Mouse (Mus musculus) left cerebral cortex, postnatal 4 days (tissue): ENCODE measurements around the gene Cda. TPM values are rescaled to one million over a fixed set of nuclear protein-coding genes. Genes with fewer than 3 reads are reported as not detected.
A peak's percentile ranks its signal among the peaks of the same experiment; 100 is the strongest.

Experiments used
- DNase-seq: peaks from one replicate; pipeline ENCODE4 v3.0.0-alpha.2; 2022
- intact Hi-C: fragments of 180-260 bp; cut with DNase I; formaldehyde crosslinking; loops from one replicate; pipeline ENCODE4 v1.15.1; 2025
- total RNA-seq, 2 experiments: library from RNA; stranded (reverse); gene quantifications; 2 replicates each; pipeline ENCODE4 v1.2.3; 2021

The Cda gene
- total RNA-seq = under 1 TPM; 0.76 to 0.87 TPM

DNA sequence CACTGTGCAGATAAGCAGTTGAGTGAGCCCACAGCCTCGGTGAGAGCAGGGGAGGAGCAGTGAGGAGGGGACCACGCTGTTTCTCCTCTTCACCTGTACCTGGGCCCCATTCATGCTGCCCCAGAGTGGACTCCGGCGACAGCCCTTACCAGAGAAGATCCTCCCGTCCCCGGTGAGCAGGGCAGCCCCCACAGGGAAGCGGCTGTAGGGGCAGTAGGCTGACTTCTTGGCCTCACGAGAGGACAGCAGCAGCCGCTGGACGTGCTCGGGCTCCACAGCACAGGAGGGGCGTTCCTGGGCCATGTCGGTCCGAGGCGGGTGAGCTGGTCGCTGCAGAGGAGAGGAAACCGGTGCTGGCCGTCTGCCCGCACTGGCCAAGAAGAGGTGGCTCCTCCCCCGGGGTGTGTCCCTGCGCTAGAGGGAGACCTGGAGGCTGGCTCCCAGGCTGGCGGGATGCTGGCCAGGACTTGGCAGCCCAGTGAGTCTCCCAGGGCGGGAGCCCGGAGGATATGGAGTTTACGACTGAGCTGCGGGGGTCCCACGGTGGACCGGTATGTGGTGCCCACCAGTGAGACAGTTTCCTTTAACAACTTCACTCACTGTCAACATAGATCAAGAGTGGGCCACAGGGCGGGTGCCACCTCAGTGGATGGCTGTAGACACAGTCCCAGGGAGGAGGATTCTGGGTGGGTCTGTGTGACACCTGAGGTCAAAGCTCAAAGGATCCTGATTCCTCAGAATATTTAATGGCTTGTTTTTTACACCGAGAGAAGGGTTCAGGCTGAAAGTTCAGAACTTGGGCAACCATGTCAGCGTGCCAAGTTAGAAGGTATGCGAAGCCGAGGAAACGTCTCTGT, at the start of gene Cda:
Gene Cda, minus strand, starts transcription at position 352 of the 857 bp plus-strand sequence.
- peak; percentile 68 for DNase-seq
- intact Hi-C loops = no loop called here

DNA sequence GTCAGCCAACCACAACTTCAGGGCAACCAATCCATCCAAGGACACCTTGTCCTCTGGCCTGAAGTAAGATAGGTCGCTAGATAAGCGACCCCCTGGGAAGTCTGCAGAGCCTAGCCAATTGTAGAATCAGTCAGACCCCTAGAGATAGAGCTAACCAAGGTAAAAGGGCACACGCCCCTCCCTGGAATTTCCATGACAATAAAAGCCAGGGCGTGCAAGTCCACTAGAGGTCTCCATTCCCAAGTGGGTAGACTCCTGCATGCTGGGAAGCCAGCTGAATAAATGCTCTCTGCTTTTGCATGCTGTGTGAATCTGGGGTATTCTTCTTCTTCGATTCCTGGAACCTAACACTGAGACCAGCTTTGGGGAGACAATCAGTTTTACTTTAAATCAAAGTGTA, 48.6 kb upstream of the Cda start:
- intact Hi-C loops = no loop called here
- DNase-seq = no peak

DNA sequence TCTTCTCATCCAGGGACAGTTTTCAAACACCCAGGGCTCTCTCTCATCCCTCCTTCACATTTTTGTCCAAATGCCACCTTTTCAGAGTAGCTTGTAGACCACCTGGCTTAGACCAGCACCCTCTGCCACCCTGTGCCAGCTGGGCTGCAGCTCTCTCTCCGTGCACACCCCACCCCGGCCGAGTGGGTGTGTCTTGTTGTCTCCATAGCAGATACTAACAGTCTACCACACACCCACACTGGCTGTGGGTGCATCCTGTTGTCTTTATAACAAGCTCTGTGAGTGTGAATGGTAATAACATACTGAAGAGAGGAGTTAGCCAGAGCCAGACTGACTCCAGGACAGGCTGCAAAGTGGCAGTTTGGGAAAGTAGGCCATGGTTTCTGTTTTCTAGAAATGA, 48.2 kb upstream of the Cda start:
- intact Hi-C loops = no loop called here
- DNase-seq = no peak

DNA sequence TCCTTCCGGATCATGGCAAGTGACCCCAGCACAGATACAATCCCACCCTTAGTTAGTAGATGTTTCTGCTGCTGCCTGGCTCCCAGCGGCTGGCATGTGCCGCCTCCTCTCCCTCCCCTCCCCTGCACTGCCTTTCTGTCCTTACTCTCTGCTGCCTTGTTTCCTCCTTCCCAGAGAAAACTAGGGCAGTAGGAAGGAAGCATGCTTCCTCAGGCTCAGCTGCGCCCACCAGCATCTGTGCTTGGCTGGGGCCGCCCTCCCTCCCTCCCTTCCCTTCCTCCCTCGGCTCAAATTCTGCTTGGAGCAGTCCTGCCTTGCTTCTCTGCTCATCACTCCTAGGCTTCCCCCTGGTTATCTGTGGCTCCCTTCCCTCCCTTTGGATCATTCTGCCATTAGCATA, 46.9 kb upstream of the Cda start:
- intact Hi-C loops = no loop called here
- peak; percentile 19 for DNase-seq

DNA sequence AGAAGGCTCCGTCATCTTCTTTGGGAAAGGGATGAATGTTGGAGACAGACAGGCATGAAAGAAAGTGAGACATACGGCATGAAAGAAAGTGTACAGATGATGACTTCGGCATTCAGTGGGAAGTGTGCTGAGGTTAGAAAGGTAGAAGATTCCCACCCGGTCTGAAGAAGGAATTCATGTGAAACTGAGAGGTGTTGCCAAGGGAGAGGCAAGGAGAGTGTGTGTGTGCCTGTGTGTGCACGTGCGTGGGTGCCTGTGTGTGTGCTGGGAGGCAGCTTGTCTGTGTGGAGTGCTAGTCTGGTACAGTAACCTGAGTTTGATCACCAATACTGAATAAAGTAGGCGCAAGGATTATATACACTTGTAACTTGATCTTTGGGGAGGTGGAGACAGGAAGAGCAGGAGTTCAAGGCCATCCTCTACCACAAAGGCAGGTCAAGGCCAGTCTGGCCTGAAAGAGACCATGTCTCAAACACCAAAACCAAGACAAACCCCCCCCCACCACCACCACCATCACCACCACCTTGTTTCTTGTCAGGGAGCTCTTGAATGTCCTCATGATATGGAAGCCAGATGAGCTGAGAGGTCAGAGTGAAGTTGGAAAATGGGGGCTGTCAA, 43.8 kb upstream of the Cda start:
- intact Hi-C loops = no loop called here
- no peak for DNase-seq

DNA sequence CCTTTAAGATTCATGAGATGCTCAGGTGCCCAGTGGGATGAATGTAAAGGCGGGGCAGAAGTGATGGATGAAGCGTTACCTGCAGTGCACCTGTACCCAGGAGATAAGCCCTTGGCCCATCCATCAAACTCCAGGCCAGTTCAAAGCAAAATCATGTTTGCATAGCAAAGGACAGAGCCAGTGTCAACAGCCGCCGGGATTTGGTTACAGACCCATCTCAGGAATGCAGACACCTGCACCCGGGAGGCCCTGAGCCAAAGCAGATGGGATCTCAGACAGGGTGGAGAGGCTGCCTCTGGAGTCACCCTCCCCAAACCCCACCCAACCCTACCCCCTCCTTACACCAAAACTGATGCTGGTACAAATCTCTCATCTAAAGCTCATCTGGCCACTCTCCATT, 43.2 kb upstream of the Cda start:
- DNase-seq = no peak
- intact Hi-C loops = no loop called here

DNA sequence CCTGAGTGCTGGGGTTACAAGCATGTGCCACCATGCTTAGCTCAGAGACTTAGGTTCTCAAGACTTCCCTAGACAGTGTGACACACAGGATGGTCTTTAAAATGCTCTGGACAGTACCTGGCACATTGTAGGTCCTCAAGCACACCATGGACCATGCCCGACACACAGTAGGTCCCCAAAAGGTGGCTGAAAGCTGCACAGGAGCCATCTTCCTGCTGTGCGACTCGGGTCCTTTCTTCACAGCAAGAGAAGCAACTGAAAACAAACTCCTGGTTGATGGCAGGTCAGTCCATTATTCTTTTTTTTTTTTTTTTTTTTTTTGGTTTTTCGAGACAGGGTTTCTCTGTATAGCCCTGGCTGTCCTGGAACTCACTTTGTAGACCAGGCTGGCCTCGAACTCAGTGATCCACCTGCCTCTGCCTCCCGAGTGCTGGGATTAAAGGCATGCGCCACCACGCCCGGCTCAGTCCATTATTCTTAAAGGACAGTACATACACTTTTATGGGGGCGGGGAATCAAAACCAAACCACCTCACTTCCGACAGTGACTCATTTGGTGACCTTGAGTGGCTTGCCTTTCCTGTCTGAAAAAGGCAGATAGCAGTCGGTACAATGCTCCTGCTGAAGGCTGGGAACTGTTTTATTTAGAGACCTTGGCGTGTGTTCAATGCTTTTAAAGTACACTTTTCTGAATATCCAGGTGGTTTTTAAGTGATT, 39.8 kb upstream of the Cda start:
- intact Hi-C loops = no loop called here

DNA sequence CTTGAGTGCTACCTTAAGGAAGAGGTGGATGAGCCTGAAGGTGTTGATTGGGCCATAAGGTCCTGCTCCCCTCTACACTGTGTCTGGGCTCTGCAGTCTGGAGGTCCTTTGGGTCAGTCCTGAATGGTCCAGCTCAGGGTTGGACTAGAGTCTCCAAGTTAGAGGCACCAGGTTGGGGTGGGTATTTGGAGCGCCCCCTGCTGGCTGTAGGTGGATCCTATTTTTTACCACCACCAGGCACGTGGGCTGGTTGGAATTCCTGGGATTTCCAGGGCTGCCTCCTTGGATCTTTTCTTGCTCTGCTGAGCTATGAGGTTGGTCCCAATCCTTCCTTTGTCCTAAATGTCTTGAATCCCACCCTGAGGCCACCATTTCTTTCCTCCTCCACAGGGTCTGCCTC, 37.0 kb upstream of the Cda start:
- peak; percentile 18 for DNase-seq

More for the DNA sequence above, 39.8 kb upstream of the Cda start:
- no peak for DNase-seq

DNA sequence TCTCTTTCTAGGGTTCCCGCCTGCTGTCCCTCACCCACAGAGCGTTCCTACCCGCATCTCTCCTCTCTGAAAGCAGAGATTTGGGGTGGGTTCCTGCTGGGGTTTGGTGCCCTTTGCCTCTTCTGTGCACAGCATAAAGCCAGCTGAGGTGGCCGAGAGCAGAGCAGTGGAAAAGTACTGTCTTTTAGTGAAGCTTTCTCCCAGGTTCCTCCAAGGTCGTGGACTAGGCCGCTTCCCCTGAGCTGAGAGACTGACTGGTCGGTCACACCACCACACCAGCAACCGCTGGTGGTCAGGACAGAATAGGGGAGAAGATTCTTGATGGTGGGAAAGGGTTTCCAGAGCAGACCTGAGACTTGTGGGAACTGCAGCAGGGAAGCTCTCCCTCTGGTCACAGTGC, 28.9 kb upstream of the Cda start:
- DNase-seq = no peak
- intact Hi-C loops = no loop called here

More for the DNA sequence above, 37.0 kb upstream of the Cda start:
- intact Hi-C loops = no loop called here

DNA sequence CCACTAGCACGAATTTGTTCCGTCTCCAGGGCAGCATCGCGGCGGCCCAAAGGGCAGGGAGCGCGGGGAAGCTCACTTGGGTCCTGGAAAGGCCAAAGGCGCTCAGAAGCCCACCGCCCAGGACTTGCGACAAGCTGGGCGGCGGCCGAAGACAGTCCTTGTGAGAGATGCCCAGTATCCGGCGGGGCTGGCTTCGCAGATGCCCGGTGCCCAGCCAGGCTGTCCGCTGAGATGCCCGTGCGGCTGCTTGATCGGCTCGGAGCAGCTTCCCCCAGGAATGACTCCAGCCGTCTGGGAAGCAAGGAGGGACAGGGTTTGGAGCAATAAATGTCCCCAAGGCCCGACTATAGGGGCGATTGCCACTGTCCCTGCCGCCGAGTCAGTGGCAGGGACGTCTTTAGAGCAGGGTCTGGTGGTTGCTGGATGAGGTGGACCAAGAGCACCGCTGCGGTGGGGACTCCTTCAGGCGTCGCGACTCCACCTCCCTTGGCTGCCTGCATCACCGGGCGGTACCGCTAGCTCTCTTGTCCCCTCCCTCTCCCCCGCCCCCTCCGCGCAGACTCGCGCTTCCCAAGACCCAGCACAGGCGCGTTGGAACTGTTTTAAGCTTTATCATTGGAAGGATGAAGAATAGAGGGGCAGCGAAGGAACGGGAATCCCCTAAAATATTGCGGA, 28.3 kb upstream of the Cda start, which contains the start of gene Fam43b:
Gene Fam43b, minus strand, starts transcription at position 558 of the 675 bp plus-strand sequence.
- intact Hi-C loops = no loop called here
- DNase-seq = peak; percentile 59

DNA sequence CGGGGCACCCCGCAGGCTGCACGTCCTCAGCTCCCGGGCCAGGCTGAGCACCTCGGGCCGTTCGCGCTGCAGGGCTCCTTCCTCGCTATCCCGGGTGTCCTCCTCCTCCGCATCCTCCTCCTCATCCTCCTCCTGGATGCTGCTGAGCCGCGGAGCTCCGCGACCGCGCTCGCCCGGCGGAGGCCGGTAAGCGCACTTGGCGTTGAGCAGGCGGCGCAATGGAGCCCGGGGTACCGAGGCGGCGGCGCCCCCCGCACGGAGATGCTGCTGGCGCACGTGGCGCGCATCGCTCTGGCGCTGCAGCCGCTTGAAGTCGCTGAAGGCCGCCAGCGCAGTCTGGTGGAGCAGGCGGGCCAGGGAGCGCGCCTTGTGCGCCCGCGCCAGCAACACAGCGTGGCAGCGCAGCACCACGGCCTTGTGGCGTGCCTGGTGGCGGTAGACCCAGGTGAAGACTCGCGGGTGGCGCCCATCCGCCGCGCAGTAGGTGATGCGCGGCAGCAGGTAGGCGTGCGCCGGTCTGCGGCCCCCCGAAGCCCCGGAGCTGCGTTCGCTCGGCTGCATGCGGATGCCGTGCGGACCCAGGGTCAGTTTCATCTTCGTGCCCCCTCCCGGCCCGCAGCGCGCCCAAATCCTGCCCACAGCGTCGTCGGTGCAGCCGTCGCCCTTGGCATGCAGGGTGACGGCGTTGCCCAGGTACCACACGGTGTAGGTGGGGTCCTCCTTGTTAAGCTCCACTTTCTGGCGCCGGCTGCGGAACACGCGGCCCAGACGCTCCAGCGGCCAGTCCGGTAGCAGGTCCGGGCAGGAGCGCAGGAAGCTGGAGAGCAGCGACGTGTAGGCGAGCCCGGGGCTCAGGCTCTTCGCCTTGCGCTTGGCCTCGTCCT, 27.5 kb upstream of the Cda start:
- intact Hi-C loops = no loop called here

DNA sequence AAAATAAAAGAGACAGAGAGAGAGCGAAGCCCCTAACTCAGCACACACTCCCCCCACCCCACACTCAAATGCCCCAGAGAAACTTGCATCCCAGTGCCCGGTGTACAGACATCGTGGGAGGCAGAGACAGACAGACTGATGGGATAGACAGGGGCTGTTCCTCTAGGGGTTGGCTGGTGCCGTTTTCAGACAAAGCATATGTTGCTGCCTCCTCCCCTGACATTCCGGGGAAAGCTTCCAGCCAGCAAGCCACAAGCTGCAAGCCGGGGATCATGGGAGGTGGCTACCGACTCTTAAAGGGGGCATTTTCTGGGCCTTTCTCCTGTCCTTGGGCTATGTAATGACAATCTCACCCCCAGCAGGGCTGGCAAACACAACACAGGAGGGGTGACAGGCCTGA, 25.9 kb upstream of the Cda start:
- no peak for DNase-seq
- intact Hi-C loops = no loop called here

More for the DNA sequence above, 27.5 kb upstream of the Cda start:
- no peak for DNase-seq

DNA sequence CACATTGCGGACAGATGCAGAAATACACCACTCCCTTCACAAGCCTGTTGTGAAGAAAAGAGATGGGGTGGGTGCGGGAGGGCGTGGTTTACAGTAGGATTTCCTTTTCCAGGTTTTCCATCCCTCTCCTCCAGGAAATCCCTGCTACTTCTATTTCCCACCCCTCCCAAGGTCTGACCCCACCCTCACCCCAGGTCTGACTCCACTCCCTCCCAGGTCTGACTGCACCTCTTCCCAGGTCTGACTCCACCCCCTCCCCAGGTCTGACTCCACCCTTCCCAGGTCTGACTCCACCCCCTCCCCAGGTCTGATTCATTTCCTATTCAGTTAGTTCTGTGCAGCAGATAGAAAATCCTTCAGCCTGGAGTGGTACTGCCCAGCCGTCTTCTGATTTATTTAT, 16.0 kb upstream of the Cda start:
- intact Hi-C loops = no loop called here
- DNase-seq = no peak

DNA sequence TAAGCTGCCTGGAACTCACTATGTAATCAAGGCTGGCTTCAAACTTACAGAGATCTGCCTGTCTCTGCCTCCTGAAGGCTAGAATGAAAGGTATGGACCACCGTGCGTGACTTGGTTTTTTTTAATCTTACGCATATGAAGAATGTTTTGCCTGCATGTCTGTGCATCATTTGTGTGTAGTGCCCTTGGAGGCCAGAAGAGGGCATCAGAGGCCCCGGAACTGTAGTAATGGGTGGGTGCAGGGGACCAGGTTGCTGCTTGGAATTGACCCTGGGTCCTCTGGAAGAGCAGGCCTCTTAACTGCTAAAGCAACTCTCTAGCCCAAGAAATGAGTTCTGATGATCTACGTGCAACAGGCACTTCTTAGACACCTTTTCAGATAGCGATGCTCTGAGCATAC, 14.7 kb upstream of the Cda start:
- DNase-seq = no peak
- intact Hi-C loops = no loop called here

DNA sequence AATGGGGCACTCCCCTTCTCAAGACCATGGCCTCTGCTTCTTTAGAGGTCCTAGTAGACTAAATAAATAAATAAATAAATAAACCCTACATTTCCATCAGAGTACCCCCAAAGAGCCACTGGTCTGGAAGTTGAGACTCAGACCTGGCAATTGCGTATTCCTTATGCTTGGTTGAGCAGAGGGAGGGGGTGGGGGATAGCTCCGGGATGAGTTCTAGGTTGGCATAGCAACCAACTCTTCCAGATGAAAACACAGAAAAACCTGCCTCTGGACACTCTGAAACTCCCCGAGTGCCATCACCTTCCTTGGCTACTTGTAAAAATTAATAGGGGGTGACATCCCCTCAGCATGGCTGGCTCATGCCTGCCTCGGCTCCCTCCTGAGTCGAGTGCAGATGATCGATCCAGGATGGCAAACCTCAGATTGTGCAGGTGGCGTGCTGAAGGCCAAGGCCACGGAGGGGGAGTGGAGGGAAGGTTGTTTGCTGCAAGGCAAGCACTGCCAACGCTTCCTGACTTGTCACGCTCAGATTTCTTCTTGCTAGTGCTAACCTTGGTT, 12.4 kb upstream of the Cda start:
- DNase-seq = no peak
- intact Hi-C loops = no loop called here

DNA sequence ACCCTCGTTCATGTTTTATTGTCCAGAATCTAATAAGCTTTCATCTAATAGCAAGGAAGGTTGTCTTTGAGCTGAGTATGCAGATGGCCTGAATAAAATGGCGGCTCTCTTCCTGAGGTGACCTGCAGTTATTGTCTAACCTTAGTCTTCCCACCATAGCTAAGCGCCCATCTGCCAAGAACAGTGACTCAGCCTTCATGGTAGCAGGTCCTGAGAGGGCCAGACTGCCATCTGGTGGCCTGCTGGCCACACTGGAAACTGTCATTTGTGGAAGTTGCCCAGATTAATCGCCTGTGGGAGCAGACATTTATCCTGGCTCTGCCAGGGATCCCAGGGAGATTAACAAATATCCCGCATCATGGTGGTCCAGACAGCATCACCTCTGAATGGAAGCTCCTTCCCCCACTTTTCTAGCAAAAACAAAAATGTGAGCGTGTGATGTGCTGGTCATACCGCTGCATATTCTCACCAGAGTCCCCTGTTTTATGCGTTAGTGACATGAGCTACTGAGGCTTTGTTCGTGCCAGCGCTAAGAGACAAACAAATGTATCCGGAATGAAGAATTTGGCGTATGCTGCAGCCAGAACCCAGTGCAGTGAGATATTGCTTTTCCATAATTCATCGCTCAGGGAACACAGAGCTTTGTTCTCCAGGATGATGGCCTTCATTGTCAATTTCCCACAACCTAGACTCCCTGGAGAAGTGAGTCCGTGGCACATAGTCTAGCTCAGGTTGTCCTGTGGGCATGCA, 11.5 kb upstream of the Cda start:
- intact Hi-C loops = loop anchor here (5.0 kb wide), 1 partner anchor 48 kb away; no protein-coding TSS in a partner anchor

DNA sequence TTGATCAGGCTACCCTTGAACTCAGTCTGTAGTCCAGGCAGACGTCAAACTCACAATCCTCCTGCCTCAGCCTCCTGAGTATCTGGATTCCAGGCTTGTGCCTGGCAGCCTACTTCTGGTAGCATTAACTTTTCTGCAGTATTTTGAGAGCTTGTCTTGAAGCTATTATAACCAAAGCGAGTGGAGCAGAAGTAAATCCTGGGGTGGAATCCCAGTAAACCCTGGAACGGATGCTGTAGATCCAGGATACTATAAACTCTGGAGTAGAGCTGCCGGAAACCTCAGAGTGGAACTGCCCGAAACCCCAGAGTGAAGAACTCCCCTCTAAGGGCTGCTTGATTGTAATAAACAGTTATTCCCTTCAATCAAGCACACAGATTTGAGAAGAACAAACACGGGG, 9.7 kb upstream of the Cda start:
- intact Hi-C loops = loop anchor here (5.0 kb wide), 1 partner anchor 50 kb away; no protein-coding TSS in a partner anchor
- DNase-seq = peak; percentile 36

More for the DNA sequence above, 11.5 kb upstream of the Cda start:
- DNase-seq = peak; percentile 84

DNA sequence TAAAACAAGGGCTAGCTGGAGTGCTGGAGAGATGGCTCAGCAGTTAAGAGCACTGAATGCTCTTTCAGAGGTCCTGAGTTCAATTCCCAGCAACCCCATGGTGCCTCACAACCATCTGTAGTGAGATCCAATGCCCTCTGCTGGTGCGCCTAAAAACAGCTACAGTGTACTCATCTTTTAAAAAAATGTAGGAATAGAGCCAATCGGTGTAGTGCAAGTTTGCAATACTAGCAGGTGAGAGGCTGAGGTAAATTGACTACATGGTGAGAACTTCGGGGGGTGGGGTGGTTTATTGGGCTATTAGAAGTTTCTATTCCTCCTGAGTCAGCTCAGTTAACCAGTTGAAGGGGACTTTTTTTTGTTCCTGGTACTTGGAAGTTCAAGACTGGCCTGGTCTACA, 7.3 kb upstream of the Cda start:
- intact Hi-C loops = loop anchor here (5.0 kb wide), 1 partner anchor 52 kb away; no protein-coding TSS in a partner anchor
- DNase-seq = no peak
